Mouse (Mus musculus) forebrain, embryonic 11.5 days (tissue): ENCODE results near the gene 1700069L16Rik. TPM values are rescaled to one million over a fixed set of nuclear protein-coding genes. Genes with fewer than 3 reads are reported as not detected.

Source experiments
- ATAC-seq: fragments of 200-750 bp; cut with Nextera tagmentation; replicated peaks from 2 replicates; pipeline ENCODE4 v1.8.0; 2017; ENCODE audit warnings: moderate TSS enrichment; ENCODE audit not compliant: low FRiP score
- DNase-seq: peaks from one replicate; pipeline ENCODE4 v3.0.0-alpha.2; 2017; ENCODE audit warnings: low spot score
- H3K27ac ChIP-seq: fragments of 300-500 bp; sonication (generic); 2 replicates; pipeline ENCODE4 v1.5.1; 2014; ENCODE audit warnings: low read depth, low read length
- H3K27me3 ChIP-seq: fragments of 300-500 bp; sonication (generic); 2 replicates; pipeline ENCODE4 v1.6.1; 2014; ENCODE audit warnings: mild to moderate bottlenecking, low read length, mixed read lengths; ENCODE audit not compliant: control insufficient read depth, insufficient read depth
- H3K36me3 ChIP-seq: fragments of 300-500 bp; sonication (generic); 2 replicates; pipeline ENCODE4 v1.6.1; 2014; ENCODE audit warnings: mild to moderate bottlenecking, low read length, moderate library complexity, mixed read lengths; ENCODE audit not compliant: control insufficient read depth, insufficient read depth
- H3K4me1 ChIP-seq: fragments of 300-500 bp; sonication (generic); replicated peaks from 2 replicates; pipeline ENCODE4 v1.6.1; 2014; ENCODE audit warnings: low read length, mixed read lengths; ENCODE audit not compliant: control insufficient read depth, insufficient read depth
- H3K4me2 ChIP-seq: fragments of 300-500 bp; sonication (generic); 2 replicates; pipeline ENCODE4 v1.6.1; 2014; ENCODE audit warnings: low read depth, mild to moderate bottlenecking, low read length, moderate library complexity, mixed read lengths; ENCODE audit not compliant: severe bottlenecking
- H3K4me3 ChIP-seq: fragments of 300-500 bp; sonication (generic); 2 replicates; pipeline ENCODE4 v1.5.1; 2014; ENCODE audit warnings: low read depth, low read length
- H3K9ac ChIP-seq: fragments of 300-500 bp; sonication (generic); 2 replicates; pipeline ENCODE4 v1.6.1; 2014; ENCODE audit warnings: low read length
- H3K9me3 ChIP-seq: fragments of 300-500 bp; sonication (generic); 2 replicates; pipeline ENCODE4 v1.6.1; 2016; ENCODE audit warnings: low read length, mixed read lengths; ENCODE audit not compliant: control insufficient read depth
- WGBS: fragments of 180-500 bp; shearing (Covaris S2); extraction: QIAGEN DNeasy Blood & Tissue Kit; methylation state at CpG from one replicate; pipeline ENCODE4 v1.1.7; 2014; 5-methylcytosine and 5-hydroxymethylcytosine counted together
- polyA plus RNA-seq: library from polyadenylated mRNA; unstranded; fragments of >200 nt; fragmentation: Nextera tagmentation; extraction: Ambion mirVana; gene quantifications from 2 replicates; pipeline ENCODE4 v1.2.1, GENCODE M21; 2014

The 1700069L16Rik gene
- polyA plus RNA-seq, 1 experiment from 2014 or later = not detected

GRCm38 (mm10) chr5:113727238-113727637 is 2.7 kb upstream of the 1700069L16Rik start:
- ATAC-seq (no peak), DNase-seq (no peak)
- H3K27ac ChIP-seq = no peak overlapping the region
- H3K9ac ChIP-seq = no peak overlapping the region
- WGBS = 65% methylated on average over 12 of the region's 12 CpGs
- H3K4me3 ChIP-seq = no peak overlapping the region
- no peaks in the 10 kb centered on the region for H3K9me3 ChIP-seq
- no peaks in the 10 kb centered on the region for H3K36me3 ChIP-seq
- H3K4me2 ChIP-seq = no peak overlapping the region
- H3K27me3 ChIP-seq = no peaks in the 10 kb centered on the region
- H3K4me1 ChIP-seq = no peaks in the 10 kb centered on the region

- Histone ChIP-seq H3K9me3 (no peaks in the 10 kb centered on the region), H3K4me1 (no peaks in the 10 kb centered on the region), H3K4me3 (no peak overlapping the region), H3K9ac (no peak overlapping the region), H3K4me2 (no peak overlapping the region), H3K27ac (no peak overlapping the region), H3K27me3 (no peaks in the 10 kb centered on the region), H3K36me3 (no peaks in the 10 kb centered on the region)
- DNase-seq = no peak
- 82% methylated on average over 6 of the region's 6 CpGs for WGBS
- ATAC-seq = no peak
Measured at GRCm38 (mm10) chr5:113726618-113727017, 2.0 kb upstream of the 1700069L16Rik start.

- no peaks in the 10 kb centered on the region for H3K36me3 ChIP-seq
- no peaks in the 10 kb centered on the region for H3K4me1 ChIP-seq
- no peak overlapping the region for H3K27ac ChIP-seq
- no peaks in the 10 kb centered on the region for H3K27me3 ChIP-seq
- H3K4me3 ChIP-seq = no peak overlapping the region
- no peak overlapping the region for H3K4me2 ChIP-seq
- ATAC-seq = no peak
- no peak overlapping the region for H3K9ac ChIP-seq
- no peaks in the 10 kb centered on the region for H3K9me3 ChIP-seq
- DNase-seq = no peak
- WGBS = 65% methylated on average over 12 of the region's 12 CpGs
Measured at GRCm38 (mm10) chr5:113725417-113725816, 845 bp upstream of the 1700069L16Rik start.

- no peaks in the 10 kb centered on the region for H3K9me3 ChIP-seq
- H3K4me1 ChIP-seq = no peaks in the 10 kb centered on the region
- WGBS = 36% methylated on average over 8 of the region's 8 CpGs
- no peak overlapping the region for H3K27ac ChIP-seq
- no peaks in the 10 kb centered on the region for H3K36me3 ChIP-seq
- no peak overlapping the region for H3K4me2 ChIP-seq
- DNase-seq (no peak), ATAC-seq (no peak)
- H3K4me3 ChIP-seq = no peak overlapping the region
- H3K27me3 ChIP-seq = no peaks in the 10 kb centered on the region
- no peak overlapping the region for H3K9ac ChIP-seq
Measured at GRCm38 (mm10) chr5:113723567-113724237, 870 bp downstream of the 1700069L16Rik start.

GRCm38 (mm10) chr5:113722224-113723013 is 2.2 kb downstream of the 1700069L16Rik start:
- Histone ChIP-seq H3K4me2 (no peak overlapping the region), H3K4me1 (no peaks in the 10 kb centered on the region), H3K9me3 (no peaks in the 10 kb centered on the region), H3K36me3 (no peaks in the 10 kb centered on the region), H3K27ac (no peak overlapping the region), H3K4me3 (no peak overlapping the region), H3K9ac (no peak overlapping the region), H3K27me3 (no peaks in the 10 kb centered on the region)
- WGBS = 86% methylated on average over 10 of the region's 10 CpGs
- no peak for DNase-seq
- ATAC-seq = no peak

- Histone ChIP-seq H3K9ac (no peak overlapping the region), H3K27me3 (no peaks in the 10 kb centered on the region), H3K9me3 (no peaks in the 10 kb centered on the region), H3K36me3 (no peaks in the 10 kb centered on the region), H3K4me2 (no peak overlapping the region), H3K4me3 (no peak overlapping the region), H3K4me1 (0 out of 2 replicates have a peak, but pooled peaks cover 2% of the 10 kb centered on the region), H3K27ac (no peak overlapping the region; the same call in 1 of the 2 replicates)
- DNase-seq (no peak), ATAC-seq (no peak)
- WGBS = 79% methylated on average over 8 of the region's 8 CpGs
Measured at GRCm38 (mm10) chr5:113719221-113719661, 5.3 kb downstream of the 1700069L16Rik start.

GRCm38 (mm10) chr5:113716581-113717388 is 7.8 kb downstream of the 1700069L16Rik start:
- H3K36me3 ChIP-seq = no peaks in the 10 kb centered on the region
- H3K27ac ChIP-seq = peak overlapping the region; percentile 75
- no peak overlapping the region for H3K9ac ChIP-seq
- 0 out of 2 replicates have a peak, but pooled peaks cover 2% of the 10 kb centered on the region for H3K4me1 ChIP-seq
- ATAC-seq (peak; percentile 66), DNase-seq (peak; percentile 82)
- H3K27me3 ChIP-seq = no peaks in the 10 kb centered on the region
- no peak overlapping the region for H3K4me2 ChIP-seq
- H3K4me3 ChIP-seq = no peak overlapping the region
- whole genome bisulfite sequencing = 8% methylated on average over 10 of the region's 12 CpGs
- H3K9me3 ChIP-seq = no peaks in the 10 kb centered on the region

- Histone ChIP-seq H3K4me3 (no peak overlapping the region), H3K4me2 (no peak overlapping the region), H3K9me3 (no peaks in the 10 kb centered on the region), H3K4me1 (0 out of 2 replicates have a peak, but pooled peaks cover 2% of the 10 kb centered on the region), H3K27me3 (no peaks in the 10 kb centered on the region), H3K9ac (no peak overlapping the region), H3K27ac (no peak overlapping the region), H3K36me3 (no peaks in the 10 kb centered on the region)
- ATAC-seq (no peak), DNase-seq (no peak)
- WGBS = 82% methylated on average over 2 of the region's 2 CpGs
Measured at GRCm38 (mm10) chr5:113712861-113713260, 11.7 kb downstream of the 1700069L16Rik start.
